Mouse (Mus musculus) cerebellum, adult 2 months (tissue): ENCODE data around the gene Cast.

ENCODE experiments used
- CTCF ChIP-seq: fragments of 200-500 bp; IDR thresholded peaks from 2 replicates; pipeline ENCODE4 v1.5.1; 2011; ENCODE audit warnings: low read depth, mild to moderate bottlenecking, control low read depth, low read length, moderate library complexity, borderline replicate concordance; ENCODE audit not compliant: insufficient read depth
- POLR2A ChIP-seq: fragments of 200-500 bp; IDR thresholded peaks from 2 replicates; pipeline ENCODE4 v1.6.1; 2011; ENCODE audit warnings: low read length, control low read depth, borderline replicate concordance; ENCODE audit not compliant: insufficient read depth

GRCm38 (mm10) chr13:74806934-74807333 lies 1.7 kb downstream of the Cast start:
- TF ChIP-seq POLR2A (no peak), CTCF (no peak)
